Mouse (Mus musculus) left cerebral cortex, postnatal 10 days (tissue): ENCODE measurements around the gene Qdpr. TPM values are rescaled to one million over a fixed set of nuclear protein-coding genes. Genes with fewer than 3 reads are reported as not detected.

ENCODE experiments used
- DNase-seq, 2 experiments: peaks; one replicate each; pipeline ENCODE4 v3.0.0; 2021 to 2022; ENCODE audit warnings: low spot score in 2 of 2, mixed read lengths in 1 of 2; ENCODE audit errors: extremely low spot score in 1 of 2
- intact Hi-C: fragments of 180-260 bp; cut with DNase I; formaldehyde crosslinking; loops from one replicate; pipeline ENCODE4 v1.15.1; 2025
- total RNA-seq, 2 experiments: library from RNA; stranded (reverse); gene quantifications; 2 replicates each; pipeline ENCODE4 v1.2.3; 2021

Gene Qdpr
- total RNA-seq, 2 experiments from 2014 or later: 86.0 to 92.7 TPM

DNA sequence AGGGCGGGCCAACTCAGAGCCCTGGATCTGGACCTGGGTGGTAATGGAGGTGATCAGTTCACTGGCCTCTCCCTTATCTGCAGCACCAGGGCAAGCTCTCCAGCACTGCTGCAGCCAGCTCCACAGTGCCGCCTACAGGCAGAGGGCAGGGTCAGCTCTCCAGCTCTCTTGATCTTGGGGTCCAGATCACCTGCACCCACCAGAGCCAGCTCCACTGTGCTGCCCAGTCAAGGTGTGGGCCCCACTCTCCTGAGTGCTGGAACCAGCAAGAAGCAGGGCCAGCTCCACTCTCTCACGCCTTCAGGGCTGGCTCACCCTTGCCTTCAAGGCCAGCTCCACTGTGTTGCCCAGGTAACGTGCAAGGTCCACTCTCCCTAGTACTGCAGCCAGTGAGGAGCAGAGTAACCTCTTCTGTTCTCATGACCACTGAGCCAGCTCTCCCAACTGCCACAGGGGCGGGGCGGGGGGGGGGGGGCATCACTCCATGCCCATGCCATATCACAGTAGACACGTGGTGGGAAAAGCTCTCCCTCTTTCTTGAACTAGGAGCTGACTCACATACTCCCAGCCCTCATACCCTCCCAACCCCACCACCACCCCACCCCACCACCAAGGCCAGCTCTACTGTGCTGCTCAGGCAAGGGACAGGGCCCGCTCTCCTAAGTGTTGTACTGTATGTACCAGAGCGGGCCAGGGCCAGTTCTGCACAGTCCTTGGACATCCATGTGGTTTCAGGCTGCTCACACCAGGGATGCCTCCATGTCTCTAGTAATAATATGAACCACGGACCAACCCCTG, 30.0 kb downstream of the Qdpr start:
- no peak for DNase-seq
- intact Hi-C loops: loop anchor here (5.0 to 10.0 kb wide), 3 partner anchors 1118 to 1525 kb away; no protein-coding TSS in a partner anchor

DNA sequence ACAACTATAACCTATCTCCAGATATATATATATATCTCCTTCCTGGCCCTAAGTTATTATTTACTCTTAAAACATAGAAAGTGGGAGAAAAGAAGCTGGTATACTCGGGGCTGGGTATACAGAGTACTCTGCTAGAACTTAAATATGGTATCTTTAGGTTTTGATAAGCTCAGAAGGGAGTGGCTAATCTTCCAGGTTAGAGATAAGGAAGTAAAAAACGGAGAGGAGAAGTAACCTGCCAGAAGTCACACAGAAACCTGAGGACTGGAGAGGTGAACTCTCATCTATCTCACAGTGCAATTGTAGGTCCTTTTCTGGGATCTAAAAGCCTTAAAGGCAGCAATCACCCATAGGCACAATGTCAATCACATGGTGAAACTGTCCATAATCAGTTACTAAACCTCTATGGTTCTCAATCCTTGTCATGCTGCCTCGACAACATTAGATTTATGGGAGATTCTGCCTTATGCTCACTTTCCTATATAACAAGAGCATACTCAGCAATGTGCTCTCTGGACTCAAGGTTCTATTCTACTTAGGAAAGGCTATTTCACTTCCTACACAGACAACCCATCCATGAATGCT, 32.1 kb downstream of the Qdpr start:
- DNase-seq: no peak
- intact Hi-C loops: no loop called here

DNA sequence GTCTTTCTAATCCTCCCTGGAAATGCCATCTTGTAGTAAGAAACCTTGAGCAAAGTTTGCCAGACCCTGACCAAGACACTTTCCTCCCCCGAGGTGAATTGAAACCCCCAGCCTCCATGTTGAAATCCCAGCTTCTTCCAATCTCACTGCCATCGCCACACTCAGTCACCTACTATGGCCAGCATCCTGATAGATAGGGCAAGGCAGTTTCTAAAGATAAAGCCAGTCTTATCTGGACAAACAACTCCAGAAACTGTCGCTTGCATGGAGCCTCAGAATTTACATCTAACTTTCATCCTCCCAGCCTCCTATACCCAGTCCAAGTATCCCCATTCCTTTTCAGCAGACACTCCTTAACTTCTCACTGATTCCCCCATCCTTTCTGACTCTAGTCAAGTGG, 33.6 kb downstream of the Qdpr start:
- intact Hi-C loops: no loop called here
- DNase-seq: no peak

DNA sequence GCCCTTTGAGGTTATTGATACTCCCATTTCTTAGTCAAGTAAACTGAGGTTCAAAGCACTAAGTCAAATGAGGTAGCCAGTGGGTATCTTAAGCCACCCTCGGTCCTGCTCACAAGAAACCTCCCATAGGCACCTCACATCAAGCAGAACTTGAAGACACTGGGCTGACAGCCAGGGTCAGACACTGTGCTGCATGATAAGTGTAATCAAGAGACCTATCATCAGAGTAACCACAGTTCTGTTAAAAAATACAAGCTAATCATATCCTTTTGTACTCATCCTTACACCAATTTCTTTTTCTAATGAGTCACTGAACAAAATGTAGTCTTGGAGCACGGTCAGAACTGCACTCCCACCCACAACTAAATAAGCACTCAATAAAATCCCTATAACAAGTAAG, 43.9 kb downstream of the Qdpr start:
- DNase-seq: no peak
- intact Hi-C loops: loop anchor here (10.0 kb wide), 2 partner anchors 121 to 921 kb away; no protein-coding TSS in a partner anchor

DNA sequence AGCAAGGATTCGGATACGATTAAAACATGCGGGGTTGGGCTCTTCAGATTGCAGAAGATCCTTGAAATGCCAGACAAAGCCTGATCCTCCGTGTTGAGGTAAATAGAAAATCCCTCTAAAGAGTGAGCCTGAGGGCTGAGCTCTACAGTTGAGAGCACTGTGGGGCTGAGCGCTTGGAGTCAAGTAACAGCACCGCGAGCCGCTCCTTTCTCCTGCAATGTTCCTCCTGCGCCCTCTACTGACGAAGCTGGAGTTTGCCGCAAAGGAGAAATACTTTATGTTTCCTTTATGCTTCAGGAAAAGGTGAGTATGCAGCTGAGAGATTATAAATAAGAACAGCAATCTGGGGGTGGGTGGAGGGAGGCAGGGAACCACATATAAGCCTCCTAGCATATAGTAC, 47.4 kb downstream of the Qdpr start:
- peak; percentile 67 to 77 for DNase-seq
- intact Hi-C loops: loop anchor here (5.0 to 10.0 kb wide), 3 partner anchors 118 to 1100 kb away; no protein-coding TSS in a partner anchor

DNA sequence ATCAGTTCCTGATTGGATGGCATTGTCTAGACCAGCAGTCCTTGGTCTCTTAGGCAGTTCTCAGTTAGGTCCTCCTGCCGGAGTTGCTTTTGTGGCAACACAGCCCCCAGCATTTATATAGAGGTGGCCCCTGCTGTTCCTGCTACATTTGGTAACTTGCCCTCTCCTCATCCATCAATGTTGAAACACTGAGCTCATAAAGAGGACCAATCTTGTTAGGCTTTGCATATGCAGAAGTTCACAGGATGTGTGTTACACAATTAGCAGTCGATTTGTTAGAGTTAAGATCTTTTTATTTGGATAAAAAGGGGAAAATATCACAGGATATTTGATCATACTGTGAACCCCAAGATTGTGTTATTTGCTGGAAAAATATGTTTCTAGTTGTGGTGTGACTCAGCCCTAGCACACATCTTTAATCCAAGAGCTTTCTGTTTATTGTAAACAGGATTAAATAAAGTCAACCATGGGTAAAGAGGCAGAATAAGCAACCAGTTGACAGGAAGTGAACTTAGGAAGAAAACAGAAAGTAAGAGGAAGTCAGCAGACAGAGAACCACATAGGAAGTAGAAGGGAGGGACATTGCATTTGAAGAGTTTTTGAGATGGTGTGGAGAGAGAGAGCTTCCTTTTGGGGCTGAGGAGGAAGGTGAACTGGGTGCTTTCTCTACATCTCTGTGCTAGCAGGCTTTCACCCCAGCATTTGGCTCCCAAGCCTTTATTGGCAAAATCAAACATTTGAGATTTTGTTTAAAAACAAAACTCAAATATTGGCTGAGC, 65.8 kb downstream of the Qdpr start:
- intact Hi-C loops: no loop called here
- DNase-seq: no peak

Other genes with a start within 250 kb of the Qdpr start
- gene Clrn2, start 3.5 kb upstream of the Qdpr start, total RNA-seq: under 1 TPM in 1 of 2 experiments, not detected in 1; 0.36 TPM
- 10 to 100 TPM; 37.3 to 39.5 TPM for gene Lap3, start 43.1 kb upstream of the Qdpr start, total RNA-seq
- gene Med28, start 70.0 kb upstream of the Qdpr start, total RNA-seq: 10 to 100 TPM; 81.9 to 83.8 TPM
- 10 to 100 TPM; 20.2 to 22.0 TPM for gene Fam184b, start 189.4 kb upstream of the Qdpr start, total RNA-seq
- gene Ncapg, start 219.7 kb upstream of the Qdpr start, total RNA-seq: 1 to 10 TPM; 1.9 to 2.4 TPM